16 mouse cellular contexts compared by ENCODE assay signal in the genomic region with DNA sequence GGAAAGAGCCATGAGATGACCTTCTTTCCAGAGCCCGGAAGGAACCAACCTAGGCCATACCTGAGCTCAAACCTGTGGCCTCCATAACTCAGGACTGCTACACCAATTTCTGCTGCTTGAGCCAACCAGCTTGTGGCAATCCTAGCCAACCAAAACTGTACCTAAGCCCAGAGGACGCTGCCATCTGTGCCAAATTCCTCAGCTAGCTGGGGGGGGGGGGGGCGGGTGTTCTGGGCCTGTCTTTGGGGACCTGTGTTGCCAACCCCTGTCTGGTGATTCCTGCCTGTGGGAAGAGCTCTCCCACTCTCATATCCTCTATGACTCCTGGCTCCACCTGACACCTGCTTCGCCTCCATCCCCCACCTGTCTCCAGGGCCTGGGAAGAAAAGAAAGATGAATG. TPM values are rescaled to one million over a fixed set of nuclear protein-coding genes. Genes with fewer than 3 reads are reported as not detected.
DNase-seq lines count a peak whose midpoint lies in the region; ATAC-seq lines count a peak whose summit lies in the region.
"Had no signal": no experiment of that assay in that cellular context is flagged by ENCODE, and none has a peak within 500 bp of the region (broad histone marks: within the 10 kb centered on the region; RNA-seq: fewer than 3 reads in every experiment).

No protein-coding gene starts in this region.

- no peaks in the 10 kb centered on the region for H3K36me3 ChIP-seq in hindbrain, embryonic 14.5 days (replicated peaks; ENCODE audit: control insufficient read depth, insufficient read depth)
- H3K36me3 ChIP-seq in hindbrain, embryonic 11.5 days (ENCODE audit: control insufficient read depth, insufficient read depth, low read length): no peaks in the 10 kb centered on the region
- H3K36me3 ChIP-seq in embryonic facial prominence, embryonic 14.5 days (ENCODE audit: control insufficient read depth, insufficient read depth, low read length): no peaks in the 10 kb centered on the region
- H3K36me3 ChIP-seq in stomach, embryonic 16.5 days (ENCODE audit: control insufficient read depth, insufficient read depth, low read length): no peaks in the 10 kb centered on the region
- no peaks in the 10 kb centered on the region for H3K36me3 ChIP-seq in midbrain, embryonic 15.5 days (replicated peaks)
- H3K36me3 ChIP-seq: liver, embryonic 13.5 days; lung, embryonic 15.5 days had no signal

- no peak for ATAC-seq in hindbrain, embryonic 14.5 days (ENCODE audit: low FRiP score)
- ATAC-seq in hindbrain, embryonic 11.5 days (ENCODE audit: low FRiP score): no peak
- no peak for ATAC-seq in embryonic facial prominence, embryonic 14.5 days (ENCODE audit: low read depth)
- ATAC-seq in stomach, embryonic 16.5 days (ENCODE audit: insufficient read depth, low FRiP score): no peak
- ATAC-seq in midbrain, embryonic 15.5 days (replicated peaks): no peak
- no peak for ATAC-seq in inflammation-experienced regulatory T-cells, adult 6 months

- no peak for DNase-seq in hindbrain, embryonic 14.5 days (ENCODE audit: low spot score)
- no peak for DNase-seq in hindbrain, embryonic 11.5 days (ENCODE audit: low spot score)
- DNase-seq in brain, adult 2 months (ENCODE audit: low read depth, low spot score): peak; percentile 78
- no peak for DNase-seq in embryonic facial prominence, embryonic 14.5 days (ENCODE audit: low spot score)
- DNase-seq: adrenal gland, postnatal 10 days; cerebellum, adult 9-11 months; embryo, embryonic 11 days; gastrocnemius, postnatal 25 days; kidney, adult 9 months; kidney, postnatal 4 days; liver, embryonic 13.5 days; thymus, postnatal 14 days had no signal

- no peak overlapping the region for H3K4me3 ChIP-seq in hindbrain, embryonic 14.5 days (replicated peaks; ENCODE audit: low read length)
- H3K4me3 ChIP-seq in hindbrain, embryonic 11.5 days (ENCODE audit: low read depth, low read length): no peak overlapping the region
- H3K4me3 ChIP-seq in embryonic facial prominence, embryonic 14.5 days (ENCODE audit: low read depth, low read length): no peak overlapping the region
- no peak overlapping the region for H3K4me3 ChIP-seq in stomach, embryonic 16.5 days (replicated peaks; ENCODE audit: low read length)
- no peak overlapping the region for H3K4me3 ChIP-seq in midbrain, embryonic 15.5 days
- H3K4me3 ChIP-seq: liver, embryonic 13.5 days; lung, embryonic 15.5 days had no signal

- peak overlapping the region; percentile 28; the same call in 1 of the 2 replicates for H3K27ac ChIP-seq in hindbrain, embryonic 14.5 days
- H3K27ac ChIP-seq in hindbrain, embryonic 11.5 days (ENCODE audit: low read depth, low read length): no peak overlapping the region
- H3K27ac ChIP-seq in embryonic facial prominence, embryonic 14.5 days (replicated peaks; ENCODE audit: low read depth, low read length): peak overlapping the region; percentile 67
- peak overlapping the region; percentile 65 for H3K27ac ChIP-seq in stomach, embryonic 16.5 days (ENCODE audit: low read length)
- no peak overlapping the region for H3K27ac ChIP-seq in midbrain, embryonic 15.5 days
- H3K27ac ChIP-seq: liver, embryonic 13.5 days; lung, embryonic 15.5 days had no signal

- H3K4me2 ChIP-seq in hindbrain, embryonic 14.5 days (replicated peaks): no peak overlapping the region
- no peak overlapping the region for H3K4me2 ChIP-seq in hindbrain, embryonic 11.5 days (replicated peaks; ENCODE audit: low read depth, low read length)
- no peak overlapping the region for H3K4me2 ChIP-seq in embryonic facial prominence, embryonic 14.5 days (ENCODE audit: low read depth, low read length)
- no peak overlapping the region for H3K4me2 ChIP-seq in stomach, embryonic 16.5 days (ENCODE audit: low read depth, low read length)
- H3K4me2 ChIP-seq in midbrain, embryonic 15.5 days: no peak overlapping the region
- H3K4me2 ChIP-seq: liver, embryonic 13.5 days; lung, embryonic 15.5 days had no signal

- no peaks in the 10 kb centered on the region for H3K27me3 ChIP-seq in hindbrain, embryonic 14.5 days (ENCODE audit: control insufficient read depth, insufficient read depth, low read length)
- peaks cover 5% of the 10 kb centered on the region; the same call in 1 of the 2 replicates for H3K27me3 ChIP-seq in hindbrain, embryonic 11.5 days (ENCODE audit: control insufficient read depth, insufficient read depth, low read length)
- H3K27me3 ChIP-seq in embryonic facial prominence, embryonic 14.5 days (replicated peaks; ENCODE audit: control insufficient read depth, insufficient read depth, low read length): no peaks in the 10 kb centered on the region
- H3K27me3 ChIP-seq in stomach, embryonic 16.5 days (ENCODE audit: control insufficient read depth, insufficient read depth, low read length): no peaks in the 10 kb centered on the region
- no peaks in the 10 kb centered on the region for H3K27me3 ChIP-seq in midbrain, embryonic 15.5 days (replicated peaks)
- H3K27me3 ChIP-seq: liver, embryonic 13.5 days; lung, embryonic 15.5 days had no signal

- peaks cover 22% of the 10 kb centered on the region for H3K4me1 ChIP-seq in hindbrain, embryonic 14.5 days (replicated peaks; ENCODE audit: control insufficient read depth, insufficient read depth, low read length)
- no peaks in the 10 kb centered on the region for H3K4me1 ChIP-seq in hindbrain, embryonic 11.5 days (replicated peaks; ENCODE audit: control insufficient read depth, insufficient read depth, low read length)
- H3K4me1 ChIP-seq in embryonic facial prominence, embryonic 14.5 days (ENCODE audit: control insufficient read depth, insufficient read depth, low read length): peaks cover 37% of the 10 kb centered on the region
- peaks cover 35% of the 10 kb centered on the region for H3K4me1 ChIP-seq in stomach, embryonic 16.5 days (ENCODE audit: control insufficient read depth, insufficient read depth, low read length)
- peaks cover 20% of the 10 kb centered on the region for H3K4me1 ChIP-seq in midbrain, embryonic 15.5 days
- H3K4me1 ChIP-seq: liver, embryonic 13.5 days had no signal

- H3K9ac ChIP-seq in hindbrain, embryonic 14.5 days: no peak overlapping the region
- no peak overlapping the region for H3K9ac ChIP-seq in hindbrain, embryonic 11.5 days (ENCODE audit: low read depth, low read length)
- H3K9ac ChIP-seq in embryonic facial prominence, embryonic 14.5 days (ENCODE audit: low read depth, low read length): no peak overlapping the region
- peak overlapping the region; percentile 36; the same call in 1 of the 2 replicates for H3K9ac ChIP-seq in stomach, embryonic 16.5 days (ENCODE audit: low read length)
- H3K9ac ChIP-seq in midbrain, embryonic 15.5 days: no peak overlapping the region
- H3K9ac ChIP-seq: liver, embryonic 13.5 days; lung, embryonic 15.5 days had no signal

- WGBS in hindbrain, embryonic 14.5 days: 76% methylated on average over 4 of the region's 4 CpGs
- WGBS in hindbrain, embryonic 11.5 days: 75% methylated on average over 4 of the region's 4 CpGs
- 88% methylated on average over 2 of the region's 4 CpGs for WGBS in embryonic facial prominence, embryonic 14.5 days
- whole genome bisulfite sequencing in stomach, embryonic 16.5 days: 66% methylated on average over 4 of the region's 4 CpGs
- 75% methylated on average over 4 of the region's 4 CpGs for WGBS in midbrain, embryonic 15.5 days

- no peaks in the 10 kb centered on the region for H3K9me3 ChIP-seq in hindbrain, embryonic 14.5 days (ENCODE audit: control insufficient read depth, low read length)
- H3K9me3 ChIP-seq in hindbrain, embryonic 11.5 days (ENCODE audit: control insufficient read depth, low read length): no peaks in the 10 kb centered on the region
- no peaks in the 10 kb centered on the region for H3K9me3 ChIP-seq in embryonic facial prominence, embryonic 14.5 days (ENCODE audit: control insufficient read depth, low read length)
- no peaks in the 10 kb centered on the region for H3K9me3 ChIP-seq in stomach, embryonic 16.5 days (replicated peaks; ENCODE audit: control insufficient read depth, low read length)
- H3K9me3 ChIP-seq in midbrain, embryonic 15.5 days: no peaks in the 10 kb centered on the region
- H3K9me3 ChIP-seq: liver, embryonic 13.5 days; lung, embryonic 15.5 days had no signal

RNA-seq across cellular contexts. Expression of a gene that starts 34.9 kb away (rescaled TPM):
- polyA plus RNA-seq in hindbrain, embryonic 14.5 days (2014; fragmentation: Nextera tagmentation; extraction: Ambion mirVana): 18.8 and 21.4 TPM in 2 replicates
- 6.1 and 11.2 TPM in 2 replicates for polyA plus RNA-seq in hindbrain, embryonic 11.5 days (2014; fragmentation: Nextera tagmentation; extraction: Ambion mirVana)
- 12.5 and 15.6 TPM in 2 replicates for polyA plus RNA-seq in embryonic facial prominence, embryonic 14.5 days (2014; fragmentation: Nextera tagmentation; extraction: Ambion mirVana)
- polyA plus RNA-seq in stomach, embryonic 16.5 days (2015; fragmentation: Nextera tagmentation; extraction: Ambion mirVana): 18.4 and 22.2 TPM in 2 replicates
- 19.0 and 22.4 TPM in 2 replicates for polyA plus RNA-seq in midbrain, embryonic 15.5 days (2015; fragmentation: Nextera tagmentation; extraction: Ambion mirVana)
- polyA plus RNA-seq in inflammation-experienced regulatory T-cells, adult 6 months (2017; shearing (Covaris generic)): 1 to 10 TPM; 2.5 to 4.9 (median 4.1) TPM

Comparison
In these comparisons a context has a peak if more than half of its experiments do, and no peak if none do; other contexts are left out.
1. H3K27ac ChIP-seq: peak in hindbrain, embryonic 14.5 days (single experiment), embryonic facial prominence, embryonic 14.5 days (single experiment) and stomach, embryonic 16.5 days (single experiment); none in hindbrain, embryonic 11.5 days (single experiment) and midbrain, embryonic 15.5 days (single experiment).